Mouse (Mus musculus): Measurements from ENCODE around the gene Otop2.

The Otop2 gene

DNA sequence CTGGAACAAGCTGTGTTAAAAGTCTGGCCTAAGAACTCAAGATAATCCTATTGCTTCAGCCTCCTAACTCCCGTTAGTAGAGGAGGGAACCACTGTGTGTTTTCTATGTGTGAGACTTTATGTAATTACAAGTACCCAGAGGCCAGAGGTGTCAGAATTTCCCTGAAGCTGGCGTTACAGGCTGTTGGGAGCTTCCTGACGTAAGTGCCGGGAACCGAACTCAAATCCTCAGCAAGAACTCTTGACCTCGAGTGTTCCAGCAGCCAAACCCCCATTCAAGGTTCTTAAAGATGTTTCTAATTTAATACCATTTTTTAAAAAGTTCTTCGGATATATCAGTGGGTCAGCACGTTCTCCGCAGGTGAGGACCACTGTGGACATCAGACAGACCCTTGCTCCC, 74.3 kb downstream of the Otop2 start:
- no peak for DNase-seq (ENCODE audit: low read depth, low spot score)

Measured in retina, postnatal 7 days (tissue).